Mouse (Mus musculus): ENCODE measurements around the gene Gm13199. TPM values are rescaled to one million over a fixed set of nuclear protein-coding genes. Genes with fewer than 3 reads are reported as not detected.

The Gm13199 gene
- 1.9 and 3.4 TPM in 2 replicates for polyA plus RNA-seq (2016; fragmentation: Nextera tagmentation; extraction: Ambion mirVana)

GRCm38 (mm10) chr2:5862834-5863233, at the start of gene Gm13199:
Gene Gm13199 (minus strand): TSS chr2:5862934.
- no peak within 1 kb of the TSS for H3K9ac ChIP-seq
- H3K4me2 ChIP-seq (replicated peaks), result no peak within 1 kb of the TSS
- H3K9me3 ChIP-seq (replicated peaks), result no peaks in the 10 kb centered on the region
- WGBS, result 95% methylated on average over 3 of the region's 3 CpGs
- no peak within 1 kb of the TSS for H3K27ac ChIP-seq
- no peak within 1 kb of the TSS for H3K4me3 ChIP-seq
- H3K4me1 ChIP-seq, result no peaks in the 10 kb centered on the region
- H3K36me3 ChIP-seq, result peaks cover 52% of the 10 kb centered on the region
- no peaks in the 10 kb centered on the region for H3K27me3 ChIP-seq
- ATAC-seq (ENCODE audit: low FRiP score), result no peak

GRCm38 (mm10) chr2:5911282-5911965, 48.7 kb upstream of the Gm13199 start:
- Histone ChIP-seq H3K27me3 (no peaks in the 10 kb centered on the region), H3K4me3 (no peak overlapping the region), H3K36me3 (no peaks in the 10 kb centered on the region; the same call in 1 of the 2 replicates), H3K9me3 (replicated peaks) (no peaks in the 10 kb centered on the region), H3K4me2 (replicated peaks) (no peak overlapping the region), H3K4me1 (no peaks in the 10 kb centered on the region), H3K27ac (no peak overlapping the region), H3K9ac (no peak overlapping the region)
- 66% methylated on average over 16 of the region's 16 CpGs for WGBS
- ATAC-seq (ENCODE audit: low FRiP score), result no peak

- Histone ChIP-seq H3K4me3 (no peak overlapping the region), H3K27me3 (no peaks in the 10 kb centered on the region), H3K4me2 (replicated peaks) (no peak overlapping the region), H3K27ac (no peak overlapping the region), H3K9ac (no peak overlapping the region), H3K36me3 (0 out of 2 replicates have a peak, but pooled peaks cover 10% of the 10 kb centered on the region), H3K4me1 (no peaks in the 10 kb centered on the region), H3K9me3 (replicated peaks) (no peaks in the 10 kb centered on the region)
- WGBS, result 48% methylated on average over 3 of the region's 3 CpGs
- no peak for ATAC-seq (ENCODE audit: low FRiP score)
Measured at GRCm38 (mm10) chr2:5906625-5907024, 43.9 kb upstream of the Gm13199 start.

GRCm38 (mm10) chr2:5906092-5906491, 43.4 kb upstream of the Gm13199 start:
- Histone ChIP-seq H3K27me3 (no peaks in the 10 kb centered on the region), H3K9ac (no peak overlapping the region), H3K4me2 (replicated peaks) (no peak overlapping the region), H3K36me3 (0 out of 2 replicates have a peak, but pooled peaks cover 10% of the 10 kb centered on the region), H3K4me1 (no peaks in the 10 kb centered on the region), H3K9me3 (replicated peaks) (no peaks in the 10 kb centered on the region), H3K27ac (no peak overlapping the region), H3K4me3 (no peak overlapping the region)
- no peak for ATAC-seq (ENCODE audit: low FRiP score)
- WGBS, result 47% methylated on average over 5 of the region's 5 CpGs

- Histone ChIP-seq H3K4me3 (no peak overlapping the region), H3K9me3 (replicated peaks) (no peaks in the 10 kb centered on the region), H3K4me2 (replicated peaks) (no peak overlapping the region), H3K4me1 (no peaks in the 10 kb centered on the region), H3K36me3 (peaks cover 19% of the 10 kb centered on the region), H3K27me3 (no peaks in the 10 kb centered on the region), H3K27ac (no peak overlapping the region), H3K9ac (no peak overlapping the region)
- ATAC-seq (ENCODE audit: low FRiP score), result no peak
- 71% methylated on average over 5 of the region's 5 CpGs for WGBS
Measured at GRCm38 (mm10) chr2:5900145-5900544, 37.4 kb upstream of the Gm13199 start.

- WGBS, result under 1% methylated on average over 62 of the region's 62 CpGs
- ATAC-seq (ENCODE audit: low FRiP score), result peak; percentile 100
- no peaks in the 10 kb centered on the region for H3K27me3 ChIP-seq
Measured at GRCm38 (mm10) chr2:5894843-5895570, 32.3 kb upstream of the Gm13199 start, which contains the start of gene Sec61a2. Gene Sec61a2 (minus strand): TSS chr2:5895432.

GRCm38 (mm10) chr2:5894296-5894695, 31.6 kb upstream of the Gm13199 start:
- peak overlapping the region; percentile 90 for H3K9ac ChIP-seq
- no peak for ATAC-seq (ENCODE audit: low FRiP score)
- H3K27ac ChIP-seq, result no peak overlapping the region
- H3K27me3 ChIP-seq, result no peaks in the 10 kb centered on the region
- peak overlapping the region; percentile 61 for H3K4me2 ChIP-seq (replicated peaks)
- H3K36me3 ChIP-seq, result peaks cover 27% of the 10 kb centered on the region
- no peaks in the 10 kb centered on the region for H3K9me3 ChIP-seq (replicated peaks)
- peak overlapping the region; percentile 70 for H3K4me3 ChIP-seq
- 49% methylated on average over 11 of the region's 11 CpGs for WGBS
- H3K4me1 ChIP-seq, result peaks cover 9% of the 10 kb centered on the region

More at GRCm38 (mm10) chr2:5894843-5895570, 32.3 kb upstream of the Gm13199 start, which contains the start of gene Sec61a2:
- peak within 1 kb of the TSS; percentile 77 for H3K27ac ChIP-seq
- peak within 1 kb of the TSS; percentile 90 for H3K9ac ChIP-seq
- H3K36me3 ChIP-seq, result peaks cover 27% of the 10 kb centered on the region
- H3K4me2 ChIP-seq (replicated peaks), result peak within 1 kb of the TSS; percentile 61
- H3K9me3 ChIP-seq (replicated peaks), result no peaks in the 10 kb centered on the region
- H3K4me3 ChIP-seq, result peak within 1 kb of the TSS; percentile 70
- H3K4me1 ChIP-seq, result peaks cover 9% of the 10 kb centered on the region

- Histone ChIP-seq H3K36me3 (peaks cover 48% of the 10 kb centered on the region), H3K4me2 (replicated peaks) (no peak overlapping the region), H3K27me3 (no peaks in the 10 kb centered on the region), H3K4me1 (peaks cover 8% of the 10 kb centered on the region), H3K4me3 (no peak overlapping the region), H3K27ac (no peak overlapping the region), H3K9ac (no peak overlapping the region), H3K9me3 (replicated peaks) (no peaks in the 10 kb centered on the region)
- no peak for ATAC-seq (ENCODE audit: low FRiP score)
- 76% methylated on average over 2 of the region's 2 CpGs for WGBS
Measured at GRCm38 (mm10) chr2:5889412-5889811, 26.7 kb upstream of the Gm13199 start.

- ATAC-seq (ENCODE audit: low FRiP score), result no peak
- H3K27ac ChIP-seq, result no peak overlapping the region
- WGBS, result 92% methylated on average over 5 of the region's 5 CpGs
- no peak overlapping the region for H3K4me2 ChIP-seq (replicated peaks)
- H3K36me3 ChIP-seq, result peaks cover 50% of the 10 kb centered on the region
- H3K9me3 ChIP-seq (replicated peaks), result no peaks in the 10 kb centered on the region
- H3K4me1 ChIP-seq, result 0 out of 2 replicates have a peak, but pooled peaks cover 4% of the 10 kb centered on the region
- H3K9ac ChIP-seq, result no peak overlapping the region
- H3K4me3 ChIP-seq, result no peak overlapping the region
- H3K27me3 ChIP-seq, result no peaks in the 10 kb centered on the region
Measured at GRCm38 (mm10) chr2:5888865-5889264, 26.1 kb upstream of the Gm13199 start.

- H3K27ac ChIP-seq, result no peak overlapping the region
- no peaks in the 10 kb centered on the region for H3K4me1 ChIP-seq
- H3K9ac ChIP-seq, result no peak overlapping the region
- WGBS, result 80% methylated on average over 3 of the region's 3 CpGs
- no peaks in the 10 kb centered on the region for H3K9me3 ChIP-seq (replicated peaks)
- no peak overlapping the region for H3K4me2 ChIP-seq (replicated peaks)
- ATAC-seq (ENCODE audit: low FRiP score), result no peak
- H3K36me3 ChIP-seq, result peaks cover 67% of the 10 kb centered on the region
- no peak overlapping the region for H3K4me3 ChIP-seq
- no peaks in the 10 kb centered on the region for H3K27me3 ChIP-seq
Measured at GRCm38 (mm10) chr2:5877446-5877845, 14.7 kb upstream of the Gm13199 start.

GRCm38 (mm10) chr2:5869746-5870145, 7.0 kb upstream of the Gm13199 start:
- Histone ChIP-seq H3K4me1 (no peaks in the 10 kb centered on the region), H3K9me3 (replicated peaks) (no peaks in the 10 kb centered on the region), H3K4me2 (replicated peaks) (no peak overlapping the region), H3K27ac (no peak overlapping the region), H3K9ac (no peak overlapping the region), H3K27me3 (no peaks in the 10 kb centered on the region), H3K36me3 (peaks cover 65% of the 10 kb centered on the region), H3K4me3 (no peak overlapping the region)
- WGBS, result 93% methylated on average over 5 of the region's 5 CpGs
- ATAC-seq (ENCODE audit: low FRiP score), result no peak

- no peak overlapping the region for H3K4me2 ChIP-seq (replicated peaks)
- H3K36me3 ChIP-seq, result peaks cover 59% of the 10 kb centered on the region
- no peak for ATAC-seq (ENCODE audit: low FRiP score)
- no peaks in the 10 kb centered on the region for H3K27me3 ChIP-seq
- H3K9me3 ChIP-seq (replicated peaks), result no peaks in the 10 kb centered on the region
- WGBS, result 88% methylated on average over 2 of the region's 2 CpGs
- H3K4me3 ChIP-seq, result no peak overlapping the region
- no peak overlapping the region for H3K27ac ChIP-seq
- H3K4me1 ChIP-seq, result no peaks in the 10 kb centered on the region
- H3K9ac ChIP-seq, result no peak overlapping the region
Measured at GRCm38 (mm10) chr2:5867681-5868080, 4.9 kb upstream of the Gm13199 start.
